Mouse (Mus musculus) ES-Bruce4 (cell line): ENCODE data around the gene Spry1. TPM values are rescaled to one million over a fixed set of nuclear protein-coding genes. Genes with fewer than 3 reads are reported as not detected.

Source experiments
- H3K27ac ChIP-seq: 2 replicates; pipeline ENCODE4 v1.5.1; 2012; ENCODE audit warnings: low read length, inconsistent platforms; ENCODE audit not compliant: insufficient read depth
- H3K27me3 ChIP-seq: 2 replicates; pipeline ENCODE4 v1.6.1; 2012; ENCODE audit warnings: mild to moderate bottlenecking, low read length, inconsistent platforms; ENCODE audit not compliant: control insufficient read depth, poor library complexity, insufficient read depth, severe bottlenecking
- H3K36me3 ChIP-seq: 2 replicates; pipeline ENCODE4 v1.6.1; 2012; ENCODE audit warnings: inconsistent platforms, mild to moderate bottlenecking, low read length, moderate library complexity; ENCODE audit not compliant: control insufficient read depth, poor library complexity, insufficient read depth, severe bottlenecking
- H3K4me1 ChIP-seq: one replicate; pipeline ENCODE4 v1.8.1; 2011; ENCODE audit warnings: low read length; ENCODE audit not compliant: control insufficient read depth, insufficient read depth
- H3K4me3 ChIP-seq: 2 replicates; pipeline ENCODE4 v1.5.1; 2011; ENCODE audit warnings: low read depth, mild to moderate bottlenecking, low read length
- H3K9ac ChIP-seq: 2 replicates; pipeline ENCODE4 v1.6.1; 2012; ENCODE audit warnings: low read depth, mild to moderate bottlenecking, inconsistent platforms; ENCODE audit not compliant: poor library complexity, severe bottlenecking
- H3K9me3 ChIP-seq: replicated peaks from 2 replicates; pipeline ENCODE4 v1.6.1; 2012; ENCODE audit warnings: mild to moderate bottlenecking, low read length, inconsistent platforms; ENCODE audit not compliant: control insufficient read depth, poor library complexity, insufficient read depth, severe bottlenecking
- CTCF ChIP-seq: IDR thresholded peaks from one replicate; pipeline ENCODE4 v1.8.1; 2011; ENCODE audit warnings: low read depth, low read length
- EP300 ChIP-seq: IDR thresholded peaks from 2 replicates; pipeline ENCODE4 v1.6.1; 2011; ENCODE audit warnings: low read depth, low read length; ENCODE audit not compliant: insufficient read depth
- POLR2A ChIP-seq: IDR thresholded peaks from one replicate; pipeline ENCODE4 v1.8.1; 2011; ENCODE audit warnings: low read length; ENCODE audit not compliant: insufficient read depth
- polyA plus RNA-seq: library from polyadenylated mRNA; stranded (reverse); fragments of >200 nt; gene quantifications from 2 replicates; pipeline ENCODE4 v1.2.4, GENCODE M21; 2011; ENCODE audit warnings: low read depth; ENCODE audit not compliant: missing spikeins, insufficient read depth, insufficient read length

The Spry1 gene
- polyA plus RNA-seq, 1 experiment, result 30.5 TPM

- H3K4me3 ChIP-seq, result no peak overlapping the region
- TF ChIP-seq EP300 (no peak), POLR2A (no peak), CTCF (no peak)
- no peak overlapping the region for H3K27ac ChIP-seq
- no peaks in the 10 kb centered on the region for H3K36me3 ChIP-seq
- no peaks in the 10 kb centered on the region for H3K9me3 ChIP-seq
- no peaks in the 10 kb centered on the region for H3K27me3 ChIP-seq
- H3K9ac ChIP-seq, result no peak overlapping the region
- peaks cover 3% of the 10 kb centered on the region for H3K4me1 ChIP-seq
Observed at GRCm38 (mm10) chr3:37652537-37652936, 12.8 kb downstream of the Spry1 start.

- no peak for TF ChIP-seq EP300
- Histone ChIP-seq H3K9ac (peak overlapping the region; percentile 40), H3K36me3 (no peaks in the 10 kb centered on the region), H3K4me1 (peaks cover 3% of the 10 kb centered on the region), H3K27me3 (no peaks in the 10 kb centered on the region), H3K4me3 (no peak overlapping the region), H3K9me3 (no peaks in the 10 kb centered on the region), H3K27ac (no peak overlapping the region)
Observed at GRCm38 (mm10) chr3:37653935-37654729, 14.4 kb downstream of the Spry1 start.

GRCm38 (mm10) chr3:37654787-37655186, 15.0 kb downstream of the Spry1 start:
- H3K4me3 ChIP-seq, result no peak overlapping the region
- H3K4me1 ChIP-seq, result peaks cover 3% of the 10 kb centered on the region
- no peaks in the 10 kb centered on the region for H3K27me3 ChIP-seq
- no peaks in the 10 kb centered on the region for H3K9me3 ChIP-seq
- H3K36me3 ChIP-seq, result no peaks in the 10 kb centered on the region
- H3K27ac ChIP-seq, result no peak overlapping the region
- TF ChIP-seq POLR2A (no peak), EP300 (no peak), CTCF (no peak)
- no peak overlapping the region for H3K9ac ChIP-seq

GRCm38 (mm10) chr3:37655933-37656633, 16.3 kb downstream of the Spry1 start:
- TF ChIP-seq EP300 (no peak), POLR2A (no peak), CTCF (no peak)
- Histone ChIP-seq H3K27ac (no peak overlapping the region), H3K27me3 (no peaks in the 10 kb centered on the region), H3K9me3 (no peaks in the 10 kb centered on the region), H3K9ac (no peak overlapping the region), H3K4me3 (peak overlapping the region; percentile 35), H3K36me3 (no peaks in the 10 kb centered on the region), H3K4me1 (peaks cover 3% of the 10 kb centered on the region)

GRCm38 (mm10) chr3:37657009-37657408, 17.3 kb downstream of the Spry1 start:
- TF ChIP-seq EP300 (peak; percentile 86), POLR2A (no peak), CTCF (no peak)
- Histone ChIP-seq H3K4me1 (peaks cover 3% of the 10 kb centered on the region), H3K4me3 (no peak overlapping the region), H3K27ac (no peak overlapping the region), H3K9ac (no peak overlapping the region), H3K27me3 (no peaks in the 10 kb centered on the region), H3K9me3 (no peaks in the 10 kb centered on the region), H3K36me3 (no peaks in the 10 kb centered on the region)

GRCm38 (mm10) chr3:37658155-37658554, 18.4 kb downstream of the Spry1 start:
- no peaks in the 10 kb centered on the region for H3K36me3 ChIP-seq
- no peak overlapping the region for H3K9ac ChIP-seq
- H3K4me1 ChIP-seq, result peaks cover 3% of the 10 kb centered on the region
- H3K27ac ChIP-seq, result no peak overlapping the region
- H3K27me3 ChIP-seq, result no peaks in the 10 kb centered on the region
- no peak overlapping the region for H3K4me3 ChIP-seq
- no peaks in the 10 kb centered on the region for H3K9me3 ChIP-seq
- TF ChIP-seq EP300 (no peak), CTCF (no peak), POLR2A (no peak)
